Mouse (Mus musculus) midbrain, postnatal 0 days (tissue): Measurements from ENCODE around the gene Ppp1r12b. TPM values are rescaled to one million over a fixed set of nuclear protein-coding genes. Genes with fewer than 3 reads are reported as not detected.

Source experiments
- ATAC-seq: fragments of 200-750 bp; cut with Nextera tagmentation; 2 replicates; pipeline ENCODE4 v1.8.0; 2017; ENCODE audit warnings: moderate number of reproducible peaks, mild to moderate bottlenecking, moderate TSS enrichment, moderate library complexity; ENCODE audit not compliant: low FRiP score
- DNase-seq: peaks from one replicate; pipeline ENCODE4 v3.0.0-alpha.2; 2015; ENCODE audit warnings: low spot score
- H3K27ac ChIP-seq: fragments of 300-500 bp; sonication (generic); 2 replicates; pipeline ENCODE4 v1.5.1; 2014; ENCODE audit warnings: low read depth, mild to moderate bottlenecking, low read length, mixed read lengths
- H3K27me3 ChIP-seq: fragments of 300-500 bp; sonication (generic); 2 replicates; pipeline ENCODE4 v1.6.1; 2014; ENCODE audit warnings: low read length, control low read depth, mixed read lengths; ENCODE audit not compliant: insufficient read depth
- H3K36me3 ChIP-seq: fragments of 300-500 bp; sonication (generic); 2 replicates; pipeline ENCODE4 v1.6.1; 2014; ENCODE audit warnings: low read length, control low read depth, mixed read lengths; ENCODE audit not compliant: insufficient read depth
- H3K4me1 ChIP-seq: fragments of 300-500 bp; sonication (generic); 2 replicates; pipeline ENCODE4 v1.6.1; 2014; ENCODE audit warnings: mild to moderate bottlenecking, control low read depth, antibody characterized with exemption, low read length, mixed read lengths; ENCODE audit not compliant: insufficient read depth
- H3K4me2 ChIP-seq: fragments of 300-500 bp; sonication (generic); 2 replicates; pipeline ENCODE4 v1.6.1; 2014; ENCODE audit warnings: low read depth, mild to moderate bottlenecking, low read length, mixed read lengths; ENCODE audit not compliant: poor library complexity, severe bottlenecking
- H3K4me3 ChIP-seq: fragments of 300-500 bp; sonication (generic); 2 replicates; pipeline ENCODE4 v1.5.1; 2014; ENCODE audit warnings: low read depth, mild to moderate bottlenecking, low read length, moderate library complexity
- H3K9ac ChIP-seq: fragments of 300-500 bp; sonication (generic); replicated peaks from 2 replicates; pipeline ENCODE4 v1.6.1; 2014; ENCODE audit warnings: mild to moderate bottlenecking, low read length, moderate library complexity, mixed read lengths; ENCODE audit not compliant: poor library complexity, severe bottlenecking
- H3K9me3 ChIP-seq: fragments of 300-500 bp; sonication (generic); 2 replicates; pipeline ENCODE4 v1.6.1; 2016; ENCODE audit warnings: low read length, control low read depth
- CTCF ChIP-seq: IDR thresholded peaks from 2 replicates; pipeline ENCODE4 v1.5.1; 2016; ENCODE audit warnings: antibody characterized with exemption, mild to moderate bottlenecking
- WGBS: fragments of 180-500 bp; shearing (Covaris S2); extraction: QIAGEN DNeasy Blood & Tissue Kit; methylation state at CpG from one replicate; pipeline ENCODE4 v1.1.7; 2014; 5-methylcytosine and 5-hydroxymethylcytosine counted together
- polyA plus RNA-seq: library from polyadenylated mRNA; unstranded; fragments of >200 nt; fragmentation: Nextera tagmentation; extraction: Ambion mirVana; gene quantifications from 2 replicates; pipeline ENCODE4 v1.2.1, GENCODE M21; 2015
- total RNA-seq: library from RNA; depleted of rRNA; stranded (reverse); fragments of >200 nt; gene quantifications from 2 replicates; pipeline ENCODE4 v1.2.3, GENCODE M21; 2014

Gene Ppp1r12b
- total and polyA plus RNA-seq, 2 experiments from 2014 or later: 11.3 to 43.8 TPM

DNA sequence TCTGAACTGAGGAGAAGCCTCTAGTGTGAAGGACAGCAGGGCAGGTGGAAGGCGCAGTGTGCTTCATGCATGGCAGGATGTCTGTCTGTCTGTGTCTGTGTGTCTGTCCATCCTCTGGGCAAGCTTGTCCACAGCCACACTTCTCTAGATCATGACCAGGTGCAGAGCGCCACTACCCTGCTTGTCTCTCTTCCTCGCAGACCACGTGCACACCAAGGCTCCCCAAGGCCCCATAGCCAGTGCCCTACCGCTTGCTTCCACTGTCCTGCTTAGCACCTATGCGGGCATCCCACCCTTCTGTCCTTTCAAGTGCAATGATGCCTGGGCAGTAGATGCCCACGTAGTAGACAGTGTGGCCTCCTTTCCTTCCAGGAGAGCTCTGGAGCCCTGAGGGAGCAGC lies 229.3 kb downstream of the Ppp1r12b start:
- H3K27me3 ChIP-seq: no peaks in the 10 kb centered on the region
- ATAC-seq (no peak), DNase-seq (no peak)
- no peak overlapping the region for H3K4me3 ChIP-seq
- H3K4me2 ChIP-seq: no peak overlapping the region
- TF ChIP-seq CTCF: no peak
- no peaks in the 10 kb centered on the region for H3K9me3 ChIP-seq
- no peaks in the 10 kb centered on the region for H3K4me1 ChIP-seq
- WGBS: 95% methylated on average over 7 of the region's 7 CpGs
- no peak overlapping the region for H3K9ac ChIP-seq
- no peak overlapping the region for H3K27ac ChIP-seq
- H3K36me3 ChIP-seq: no peaks in the 10 kb centered on the region

DNA sequence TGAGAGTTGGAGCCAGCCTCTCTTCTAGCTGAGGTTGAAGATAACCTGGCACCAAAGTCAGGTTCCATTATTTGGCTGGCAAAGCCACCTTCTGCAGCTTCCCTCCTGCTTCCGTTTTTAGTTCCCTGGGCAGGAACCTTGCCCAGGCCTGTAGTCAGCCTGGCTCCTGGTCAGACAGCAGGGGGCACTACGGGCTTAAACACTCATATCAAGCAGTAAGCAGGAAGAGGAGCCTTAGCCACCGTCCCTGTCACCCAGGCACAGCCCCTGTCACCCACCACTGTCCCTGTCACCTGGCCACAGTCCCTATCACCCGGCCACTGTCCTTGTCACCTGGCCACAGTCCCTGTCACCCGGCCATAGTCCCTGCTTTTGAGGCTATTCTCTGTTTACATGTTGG lies 230.5 kb downstream of the Ppp1r12b start:
- no peaks in the 10 kb centered on the region for H3K4me1 ChIP-seq
- peak; percentile 55 for DNase-seq
- no peaks in the 10 kb centered on the region for H3K36me3 ChIP-seq
- TF ChIP-seq CTCF: peak; percentile 65
- no peak overlapping the region for H3K27ac ChIP-seq
- no peaks in the 10 kb centered on the region for H3K27me3 ChIP-seq
- no peaks in the 10 kb centered on the region for H3K9me3 ChIP-seq
- H3K4me3 ChIP-seq: no peak overlapping the region
- H3K9ac ChIP-seq: no peak overlapping the region
- WGBS: 54% methylated on average over 5 of the region's 5 CpGs
- ATAC-seq: no peak
- H3K4me2 ChIP-seq: no peak overlapping the region

DNA sequence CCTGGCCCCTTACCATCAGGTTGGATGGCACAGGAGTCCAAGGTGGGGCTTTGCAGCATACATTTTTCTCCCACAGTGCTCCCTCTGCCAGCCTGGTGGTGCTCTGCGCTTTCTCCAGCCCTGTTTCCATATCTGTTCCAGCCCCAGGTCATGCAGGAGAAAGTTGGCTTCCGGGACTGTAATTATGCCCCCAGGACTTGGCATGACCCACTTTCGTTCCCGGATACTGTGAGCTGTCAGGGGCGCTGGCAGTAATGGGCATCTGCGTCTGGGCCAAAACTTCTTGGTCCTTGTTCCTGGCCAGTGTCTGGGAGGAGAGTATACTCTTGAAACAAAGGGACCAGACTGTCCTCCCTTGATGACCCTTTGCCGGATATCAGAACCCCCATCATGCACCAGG lies 232.9 kb downstream of the Ppp1r12b start:
- 79% methylated on average over 7 of the region's 7 CpGs for WGBS
- no peak for TF ChIP-seq CTCF
- H3K4me2 ChIP-seq: no peak overlapping the region
- no peaks in the 10 kb centered on the region for H3K4me1 ChIP-seq
- ATAC-seq (no peak), DNase-seq (no peak)
- no peak overlapping the region for H3K27ac ChIP-seq
- H3K9me3 ChIP-seq: no peaks in the 10 kb centered on the region
- H3K9ac ChIP-seq: no peak overlapping the region
- no peaks in the 10 kb centered on the region for H3K27me3 ChIP-seq
- no peak overlapping the region for H3K4me3 ChIP-seq
- H3K36me3 ChIP-seq: no peaks in the 10 kb centered on the region

DNA sequence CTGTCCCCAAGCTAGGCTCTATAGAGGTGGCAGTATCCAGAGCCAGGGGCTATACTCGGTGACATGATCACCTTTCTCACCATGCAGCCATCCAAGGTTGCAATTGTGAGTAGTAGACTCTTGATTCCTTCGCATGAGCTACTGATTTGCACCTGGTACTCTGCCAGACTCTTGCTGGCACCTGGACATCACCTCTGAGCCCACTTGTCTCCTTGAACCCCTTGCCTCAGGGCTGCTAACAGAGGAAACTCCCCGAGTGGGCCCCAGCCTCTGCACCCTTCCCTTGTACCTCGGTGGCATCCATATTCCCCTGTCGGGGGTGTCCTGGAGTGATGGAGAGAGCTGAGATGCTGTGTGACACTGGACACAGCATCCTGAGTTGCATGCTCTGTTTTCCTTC lies 234.3 kb downstream of the Ppp1r12b start:
- 84% methylated on average over 5 of the region's 5 CpGs for WGBS
- DNase-seq: no peak
- Histone ChIP-seq H3K9me3 (no peaks in the 10 kb centered on the region), H3K27ac (no peak overlapping the region), H3K4me2 (no peak overlapping the region), H3K9ac (no peak overlapping the region), H3K27me3 (no peaks in the 10 kb centered on the region), H3K4me3 (no peak overlapping the region), H3K4me1 (no peaks in the 10 kb centered on the region), H3K36me3 (no peaks in the 10 kb centered on the region)
- no peak for ATAC-seq
- TF ChIP-seq CTCF: no peak

DNA sequence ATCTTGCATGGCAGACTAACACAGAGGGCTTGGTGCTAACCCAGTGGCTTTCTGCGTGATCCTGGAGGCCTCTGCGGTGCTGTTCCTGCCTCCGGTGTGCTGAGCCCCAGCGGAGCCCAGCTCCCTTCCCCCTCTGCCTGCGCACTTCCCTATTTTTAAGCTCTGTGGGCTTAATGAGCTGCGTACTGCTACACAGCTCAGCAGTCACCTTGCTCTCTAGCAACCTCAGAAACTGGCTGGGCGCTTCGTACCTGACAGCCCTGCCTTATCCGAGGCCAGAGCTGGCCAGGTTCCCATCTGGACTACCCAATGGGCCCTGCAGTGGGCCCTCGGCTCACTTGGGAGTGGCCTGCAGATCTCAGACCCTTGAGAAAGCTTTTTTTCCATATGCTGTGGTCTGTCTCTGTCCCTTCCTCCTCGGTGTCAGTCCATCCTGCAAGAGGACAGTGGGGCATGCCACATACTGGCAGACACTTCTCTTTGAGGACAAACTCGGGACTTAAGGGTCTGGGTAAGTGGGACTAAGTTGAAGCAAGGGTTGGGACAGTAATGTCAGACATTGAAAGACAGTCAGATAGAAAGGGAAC lies 235.9 kb downstream of the Ppp1r12b start:
- ATAC-seq: 0 out of 2 replicates have a peak, but pooled peaks have one; percentile 5
- 46% methylated on average over 12 of the region's 12 CpGs for WGBS

DNA sequence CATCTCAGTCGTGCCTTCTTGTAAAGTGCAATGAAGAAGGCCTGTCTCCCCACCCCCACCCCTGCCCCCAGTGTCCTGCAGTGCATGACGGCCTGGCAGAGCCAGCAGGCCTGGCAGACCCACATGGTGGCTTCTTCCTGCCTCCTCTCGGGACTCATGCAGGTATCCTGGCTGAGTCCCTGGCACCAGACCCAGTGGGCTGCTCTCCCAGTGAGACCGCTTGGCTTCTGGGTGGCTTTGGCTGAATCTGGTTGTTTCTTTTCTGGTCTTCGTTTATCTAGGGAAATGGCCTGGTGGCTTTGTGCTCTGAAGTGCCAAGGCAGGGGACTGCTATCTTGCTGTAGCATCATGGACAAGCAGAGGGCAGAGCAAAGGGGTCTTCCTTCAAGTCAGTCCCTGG lies 240.7 kb downstream of the Ppp1r12b start:
- H3K27me3 ChIP-seq: peaks cover 3% of the 10 kb centered on the region; the same call in 1 of the 2 replicates
- ATAC-seq: no peak
- no peak overlapping the region for H3K4me2 ChIP-seq
- no peaks in the 10 kb centered on the region for H3K9me3 ChIP-seq
- no peak for TF ChIP-seq CTCF
- WGBS: 60% methylated on average over 5 of the region's 5 CpGs
- H3K4me3 ChIP-seq: no peak overlapping the region
- peaks cover 3% of the 10 kb centered on the region; the same call in 1 of the 2 replicates for H3K4me1 ChIP-seq
- H3K36me3 ChIP-seq: no peaks in the 10 kb centered on the region
- H3K9ac ChIP-seq: no peak overlapping the region
- DNase-seq: no peak
- no peak overlapping the region for H3K27ac ChIP-seq

More for the DNA sequence above, 235.9 kb downstream of the Ppp1r12b start:
- no peaks in the 10 kb centered on the region for H3K9me3 ChIP-seq
- no peak overlapping the region for H3K27ac ChIP-seq
- H3K4me2 ChIP-seq: no peak overlapping the region
- no peak overlapping the region for H3K9ac ChIP-seq
- no peak overlapping the region for H3K4me3 ChIP-seq
- H3K27me3 ChIP-seq: no peaks in the 10 kb centered on the region
- H3K36me3 ChIP-seq: no peaks in the 10 kb centered on the region
- no peak for TF ChIP-seq CTCF
- DNase-seq: no peak
- no peaks in the 10 kb centered on the region for H3K4me1 ChIP-seq
